Mouse (Mus musculus) small intestine, adult 2 months (tissue): ENCODE measurements around the gene Ppara. TPM values are rescaled to one million over a fixed set of nuclear protein-coding genes. Genes with fewer than 3 reads are reported as not detected.
A peak's percentile ranks its signal among the peaks of the same experiment; 100 is the strongest.

ENCODE experiments used
- H3K27ac ChIP-seq: fragments of 200-500 bp; 2 replicates; pipeline ENCODE4 v1.5.1; 2012; ENCODE audit warnings: low read depth, low read length, control low read depth, inconsistent platforms; ENCODE audit not compliant: insufficient read depth
- H3K27me3 ChIP-seq: fragments of 200-500 bp; 2 replicates; pipeline ENCODE4 v1.6.1; 2012; ENCODE audit warnings: mild to moderate bottlenecking, moderate library complexity, low read length, inconsistent platforms; ENCODE audit not compliant: control insufficient read depth, insufficient read depth
- H3K36me3 ChIP-seq: fragments of 200-500 bp; 2 replicates; pipeline ENCODE4 v1.6.1; 2012; ENCODE audit warnings: mild to moderate bottlenecking, low read length, control low read depth, inconsistent platforms; ENCODE audit not compliant: control insufficient read depth, insufficient read depth
- H3K4me1 ChIP-seq: fragments of 200-500 bp; 2 replicates; pipeline ENCODE4 v1.6.1; 2012; ENCODE audit warnings: low read length, inconsistent platforms, mixed read lengths; ENCODE audit not compliant: control insufficient read depth, insufficient read depth, insufficient read length
- H3K4me3 ChIP-seq: fragments of 200-500 bp; 2 replicates; pipeline ENCODE4 v1.5.1; 2012; ENCODE audit warnings: low read depth, mild to moderate bottlenecking, control low read depth, inconsistent platforms, low read length, moderate library complexity
- CTCF ChIP-seq: fragments of 200-500 bp; IDR thresholded peaks from 2 replicates; pipeline ENCODE4 v1.5.1; 2012; ENCODE audit warnings: low read depth, mild to moderate bottlenecking, control low read depth, inconsistent platforms, low read length, moderate library complexity, mixed read lengths; ENCODE audit not compliant: insufficient replicate concordance, insufficient read length; ENCODE audit errors: extremely low read depth
- POLR2A ChIP-seq: fragments of 200-500 bp; IDR thresholded peaks from 2 replicates; pipeline ENCODE4 v1.6.1; 2012; ENCODE audit warnings: low read depth, mild to moderate bottlenecking, control low read depth, inconsistent platforms, low read length, moderate library complexity
- WGBS: fragments of 180-500 bp; shearing (Covaris S2); methylation state at CpG from one replicate; pipeline ENCODE4 v1.1.7; 2018; 5-methylcytosine and 5-hydroxymethylcytosine counted together
- polyA plus RNA-seq: library from polyadenylated mRNA; depleted of rRNA; stranded (reverse); fragments of >200 nt; gene quantifications from 2 replicates; pipeline ENCODE4 v1.2.3, GENCODE M21; 2012

Ppara gene
- polyA plus RNA-seq, 1 experiment: 7.2 TPM

DNA sequence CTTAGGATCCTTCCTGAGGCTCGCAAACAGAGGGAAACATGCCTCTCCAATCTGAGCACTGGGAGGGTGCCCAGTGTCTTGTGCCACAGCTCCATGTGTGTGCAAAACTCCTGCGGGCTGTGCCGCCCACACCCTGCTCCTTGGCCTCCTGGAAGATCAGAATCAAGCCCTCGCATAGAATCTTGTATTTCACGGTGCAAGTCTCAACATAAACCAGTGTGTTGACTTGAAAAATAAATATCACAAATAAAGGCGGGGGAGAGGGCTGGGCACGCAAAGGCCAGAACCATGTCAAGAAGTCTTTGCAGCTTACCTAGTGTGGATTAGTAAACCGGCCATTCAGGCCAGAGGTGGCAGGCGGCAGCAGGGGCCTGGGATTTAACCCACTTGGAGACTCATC is 5.5 kb upstream of the Ppara start:
- no peak overlapping the region for H3K4me3 ChIP-seq
- no peak overlapping the region for H3K27ac ChIP-seq
- 88% methylated on average over 9 of the region's 9 CpGs for WGBS
- H3K4me1 ChIP-seq: peaks cover 13% of the 10 kb centered on the region; the same call in 1 of the 2 replicates
- no peaks in the 10 kb centered on the region for H3K36me3 ChIP-seq
- H3K27me3 ChIP-seq: no peaks in the 10 kb centered on the region
- TF ChIP-seq POLR2A: no peak
- no peak for TF ChIP-seq CTCF

DNA sequence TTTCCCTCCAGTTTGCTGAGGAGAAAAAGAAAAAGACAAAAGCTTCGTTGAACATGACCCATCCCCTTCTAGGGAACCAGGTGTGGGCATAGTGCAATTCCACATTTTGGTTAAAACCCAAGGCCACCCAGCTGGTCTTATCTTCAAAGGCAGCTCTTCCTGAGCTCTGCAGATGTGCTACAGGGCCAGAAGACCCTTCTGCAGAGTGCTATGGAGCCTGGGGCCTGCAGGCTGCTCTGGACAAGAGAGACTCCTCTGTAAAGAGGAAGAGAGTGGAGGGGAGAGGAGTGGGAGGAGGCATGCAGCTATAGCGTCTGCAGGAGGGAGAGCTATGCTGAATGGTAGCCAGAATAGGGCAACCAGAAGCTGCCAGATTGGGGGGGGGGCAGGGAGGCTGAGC is 4.8 kb upstream of the Ppara start:
- TF ChIP-seq POLR2A: no peak
- no peak for TF ChIP-seq CTCF
- no peaks in the 10 kb centered on the region for H3K36me3 ChIP-seq
- no peaks in the 10 kb centered on the region for H3K27me3 ChIP-seq
- H3K4me3 ChIP-seq: no peak overlapping the region
- peaks cover 17% of the 10 kb centered on the region for H3K4me1 ChIP-seq
- no peak overlapping the region for H3K27ac ChIP-seq
- 46% methylated on average over 2 of the region's 2 CpGs for WGBS

DNA sequence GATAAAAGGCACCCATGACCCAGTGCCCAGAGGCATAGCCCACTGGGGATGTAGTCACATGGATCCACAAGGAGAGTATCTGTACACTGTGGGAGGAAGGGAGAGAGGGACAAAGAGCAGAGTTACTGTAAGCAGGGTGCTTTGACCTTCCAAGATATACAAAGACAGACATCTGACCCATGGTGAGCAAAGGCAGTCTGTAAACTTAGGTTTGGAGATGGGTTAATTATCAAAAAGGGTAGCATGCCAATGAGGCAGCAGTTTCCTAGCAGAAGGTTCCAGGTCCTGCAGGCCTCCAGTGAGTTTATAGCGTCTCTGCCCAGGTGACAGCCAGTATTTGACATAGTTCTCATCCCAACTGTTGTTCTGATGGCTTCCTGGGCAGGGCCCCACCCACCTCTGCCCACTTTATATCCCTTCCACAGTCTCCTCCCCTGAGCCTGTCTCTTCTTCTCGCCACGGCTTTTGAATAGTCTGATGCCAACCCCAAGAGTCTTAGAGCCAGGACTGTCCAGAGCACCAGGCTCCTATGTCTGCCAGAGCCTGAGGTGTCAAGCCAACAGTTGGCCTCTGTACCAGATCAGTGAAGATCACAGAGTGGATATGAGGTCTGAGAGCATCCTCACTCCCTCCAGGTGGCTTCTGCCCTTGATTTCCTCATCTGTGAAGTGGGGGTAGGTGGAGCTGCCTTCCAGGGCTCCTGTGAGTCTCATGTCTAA is 2.7 kb upstream of the Ppara start:
- H3K4me1 ChIP-seq: peaks cover 17% of the 10 kb centered on the region
- H3K27me3 ChIP-seq: no peaks in the 10 kb centered on the region
- no peaks in the 10 kb centered on the region for H3K36me3 ChIP-seq
- 79% methylated on average over 3 of the region's 3 CpGs for WGBS
- TF ChIP-seq CTCF: no peak
- TF ChIP-seq POLR2A: no peak
- no peak overlapping the region for H3K4me3 ChIP-seq
- peak overlapping the region; percentile 21; the same call in 1 of the 2 replicates for H3K27ac ChIP-seq

DNA sequence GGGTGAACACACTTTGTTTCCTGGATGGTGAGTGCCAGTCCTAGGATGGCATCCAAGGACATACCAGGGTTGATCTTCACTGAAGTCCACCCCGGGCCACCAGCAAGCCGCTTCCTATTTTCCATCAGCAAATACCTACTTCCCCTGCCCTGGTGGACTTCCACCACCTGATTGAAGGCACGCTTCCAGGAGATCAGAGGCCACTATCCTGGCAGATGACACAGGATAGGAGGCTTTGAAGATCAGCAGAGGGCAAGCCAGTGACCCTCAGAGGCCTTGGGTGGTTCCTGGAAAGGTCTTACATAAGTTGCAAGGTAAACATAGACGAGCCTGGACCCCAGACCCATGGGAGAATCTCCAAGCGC is 2.2 kb upstream of the Ppara start:
- peak overlapping the region; percentile 21; the same call in 1 of the 2 replicates for H3K27ac ChIP-seq
- WGBS: 70% methylated on average over 5 of the region's 5 CpGs
- no peak for TF ChIP-seq POLR2A
- TF ChIP-seq CTCF: no peak
- H3K4me1 ChIP-seq: peaks cover 17% of the 10 kb centered on the region
- no peaks in the 10 kb centered on the region for H3K27me3 ChIP-seq
- H3K4me3 ChIP-seq: no peak overlapping the region
- no peaks in the 10 kb centered on the region for H3K36me3 ChIP-seq

DNA sequence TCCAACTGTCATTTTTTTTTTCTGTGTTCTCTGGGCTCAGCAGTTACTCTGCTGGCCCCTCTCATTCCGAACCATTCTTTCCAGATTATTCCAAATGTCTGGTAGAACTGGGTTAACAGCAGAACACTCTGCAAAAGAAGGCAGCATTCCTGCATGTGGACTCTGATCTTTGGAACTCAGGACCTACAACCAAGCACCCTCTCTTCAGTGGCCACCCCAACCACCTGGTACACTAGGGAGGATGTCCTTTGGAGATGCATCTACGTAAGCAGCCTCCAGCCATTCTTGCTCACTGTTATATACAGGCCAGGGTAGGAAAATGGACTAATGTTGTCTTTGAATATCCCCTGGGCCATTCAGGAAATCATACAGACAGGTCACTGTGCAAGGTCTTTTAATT is 1.1 kb upstream of the Ppara start:
- TF ChIP-seq CTCF (no peak), POLR2A (no peak)
- no peak overlapping the region; the same call in 1 of the 2 replicates for H3K27ac ChIP-seq
- 75% methylated on average over 2 of the region's 2 CpGs for WGBS

DNA sequence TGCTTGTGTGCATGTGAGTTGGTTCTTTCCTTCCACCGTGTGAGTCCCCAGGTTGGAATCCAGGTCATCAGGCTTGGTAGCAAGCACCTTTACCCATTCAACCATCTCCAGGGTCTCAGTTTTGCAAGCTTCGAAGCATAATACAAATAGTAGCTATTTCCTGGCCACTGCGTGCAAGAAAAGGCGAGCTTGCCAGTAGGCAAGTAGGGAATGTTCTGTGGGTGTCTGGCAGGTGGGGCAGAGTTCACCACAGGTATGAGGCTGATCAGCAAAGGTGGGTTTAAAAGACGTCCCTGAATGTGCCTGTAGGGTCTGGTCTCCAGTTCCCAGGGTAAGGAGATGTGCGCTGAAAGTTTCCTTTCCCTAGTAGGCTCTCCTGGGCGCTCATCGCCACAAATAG is 635 bp upstream of the Ppara start:
- Histone ChIP-seq H3K27me3 (no peaks in the 10 kb centered on the region), H3K36me3 (peaks cover 2% of the 10 kb centered on the region; the same call in 1 of the 2 replicates), H3K4me1 (peaks cover 17% of the 10 kb centered on the region), H3K27ac (peak overlapping the region; percentile 81), H3K4me3 (peak overlapping the region; percentile 95)
- WGBS: 18% methylated on average over 8 of the region's 8 CpGs
- TF ChIP-seq CTCF (no peak), POLR2A (no peak)

More for the DNA sequence above, 1.1 kb upstream of the Ppara start:
- H3K36me3 ChIP-seq: peaks cover 2% of the 10 kb centered on the region; the same call in 1 of the 2 replicates
- H3K4me3 ChIP-seq: no peak overlapping the region
- peaks cover 17% of the 10 kb centered on the region for H3K4me1 ChIP-seq
- H3K27me3 ChIP-seq: no peaks in the 10 kb centered on the region

DNA sequence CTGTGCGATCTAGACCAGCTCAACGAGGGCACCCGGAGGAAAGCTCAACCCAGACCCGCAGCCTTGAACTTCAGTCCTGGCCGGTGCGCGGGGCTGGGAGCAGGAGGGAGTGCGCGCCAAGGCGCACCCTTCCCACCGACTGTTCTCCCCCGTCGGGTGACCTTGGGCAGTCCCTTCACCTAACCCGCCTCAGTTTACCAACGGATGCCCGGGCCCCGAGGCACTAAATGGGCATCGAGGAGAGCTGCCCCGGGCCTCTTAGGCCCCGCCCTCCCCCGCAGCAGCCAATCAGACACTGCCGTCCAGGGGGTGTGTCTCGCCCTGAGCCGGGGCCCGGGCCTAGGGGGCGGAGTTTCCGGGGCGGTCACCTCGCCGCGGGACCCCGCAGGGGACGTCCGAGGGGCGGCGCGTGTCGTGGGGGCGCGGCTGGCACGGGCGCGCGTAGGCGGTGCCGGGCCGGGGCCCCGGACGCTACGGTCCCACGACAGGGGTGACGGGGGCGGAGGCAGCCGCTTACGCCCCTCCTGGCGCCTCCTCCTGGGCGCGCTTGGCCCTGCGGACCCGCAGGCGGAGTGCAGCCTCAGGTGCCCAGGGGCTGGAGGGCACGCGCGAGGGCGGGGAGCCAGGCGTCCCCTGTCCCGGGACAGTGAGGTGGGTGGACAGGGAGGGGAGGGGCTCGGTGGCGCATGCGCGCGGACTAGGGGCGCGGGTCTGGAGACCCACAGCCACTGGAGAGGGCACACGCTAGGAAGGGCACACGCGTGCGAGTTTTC is 466 bp downstream of the Ppara start:
- H3K27ac ChIP-seq: peak overlapping the region; percentile 92
- under 1% methylated on average over 73 of the region's 78 CpGs for whole genome bisulfite sequencing
- H3K36me3 ChIP-seq: peaks cover 2% of the 10 kb centered on the region; the same call in 1 of the 2 replicates
- peaks cover 17% of the 10 kb centered on the region for H3K4me1 ChIP-seq
- H3K4me3 ChIP-seq: peak overlapping the region; percentile 95
- H3K27me3 ChIP-seq: no peaks in the 10 kb centered on the region
- TF ChIP-seq CTCF (no peak), POLR2A (peak; percentile 43; the same call in 1 of the 2 replicates)
